Mouse (Mus musculus): ENCODE measurements around the gene Trim7. TPM values are rescaled to one million over a fixed set of nuclear protein-coding genes. Genes with fewer than 3 reads are reported as not detected.

Gene Trim7
- total and polyA plus RNA-seq, 3 experiments = 0.81 to 1.3 TPM; not detected in 1

DNA sequence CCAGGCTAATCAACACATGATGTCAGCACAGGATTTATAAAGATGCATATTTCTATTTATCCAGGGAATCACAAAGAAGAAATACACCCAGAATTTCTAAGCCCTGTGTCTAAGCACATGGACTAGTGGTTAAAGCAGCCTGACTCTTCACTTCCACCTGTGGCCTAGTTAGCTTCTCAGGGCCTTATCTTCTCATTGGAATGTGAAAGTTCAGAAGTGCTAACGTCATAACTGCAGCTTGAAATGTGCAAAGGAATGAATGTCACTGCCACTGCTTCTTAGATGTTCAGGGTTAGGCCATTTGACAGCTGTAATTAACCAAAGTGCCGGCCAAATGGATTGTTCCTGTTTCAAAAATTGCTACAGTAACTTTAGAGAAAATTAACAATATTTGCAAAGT lies 4.3 kb downstream of the Trim7 start:
- Histone ChIP-seq H3K27me3 (ENCODE audit: control insufficient read depth in 1 of 2, insufficient read depth in 2 of 2, low read length in 2 of 2) (no peaks in the 10 kb centered on the region), H3K4me1 (ENCODE audit: control insufficient read depth in 1 of 2, insufficient read depth in 2 of 2, low read length in 2 of 2) (peaks cover 0 to 10% of the 10 kb centered on the region in 2 experiments; a peak in 2 of 4 replicates)
- TF ChIP-seq SIN3A (IDR thresholded peaks at IDR 0.05; ENCODE audit: low read length) (0 out of 2 replicates have a peak, but pooled peaks have one; percentile 17), MAX (IDR thresholded peaks at IDR 0.05; ENCODE audit: low read length) (0 out of 2 replicates have a peak, but pooled peaks have one; percentile 31), TAL1 (IDR thresholded peaks at IDR 0.05; ENCODE audit: low read length) (no peak), ZC3H11A (IDR thresholded peaks at IDR 0.05; ENCODE audit: low read depth, low read length) (no peak), MXI1 (IDR thresholded peaks at IDR 0.05; ENCODE audit: low read depth, low read length) (peak; percentile 31; the same call in 1 of the 2 replicates), MAFK (IDR thresholded peaks at IDR 0.05; ENCODE audit: borderline replicate concordance, low read depth, low read length) (no peak), MEF2A (IDR thresholded peaks at IDR 0.05; ENCODE audit: extremely low read depth, insufficient replicate concordance, low read depth, low read length, poor library complexity, severe bottlenecking) (no peak), NELFE (IDR thresholded peaks at IDR 0.05; ENCODE audit: low read depth, low read length) (no peak), EP300 (IDR thresholded peaks at IDR 0.05; ENCODE audit: low read depth in 1 of 2, low read length in 2 of 2) (no peak), HCFC1 (IDR thresholded peaks at IDR 0.05; ENCODE audit: low read depth, low read length) (no peak), ETS1 (IDR thresholded peaks at IDR 0.05; ENCODE audit: low read depth, low read length) (peak; percentile 49; the same call in 1 of the 2 replicates)

GRCm38 (mm10) chr11:48831273-48831672 lies 5.3 kb downstream of the Trim7 start:
- Histone ChIP-seq H3K9me3 (replicated peaks; ENCODE audit: insufficient read depth, low read length) (no peaks in the 10 kb centered on the region), H3K27ac (ENCODE audit: control insufficient read depth, low read depth, low read length) (no peak overlapping the region), H3K4me3 (ENCODE audit: control insufficient read depth in 1 of 2, insufficient read depth in 1 of 2, low read depth in 2 of 2, low read length in 2 of 2) (no peak overlapping the region), H3K9ac (ENCODE audit: control insufficient read depth, low read depth, low read length, poor library complexity, severe bottlenecking) (no peak overlapping the region), H3K27me3 (ENCODE audit: control insufficient read depth in 1 of 2, insufficient read depth in 2 of 2, low read length in 2 of 2) (no peaks in the 10 kb centered on the region), H3K4me1 (ENCODE audit: control insufficient read depth in 1 of 2, insufficient read depth in 2 of 2, low read length in 2 of 2) (peaks cover 0 to 18% of the 10 kb centered on the region in 2 experiments; a peak in 2 of 4 replicates), H3K79me2 (ENCODE audit: control insufficient read depth, insufficient read depth, low read length, poor library complexity) (no peaks in the 10 kb centered on the region), H3K36me3 (ENCODE audit: control insufficient read depth in 1 of 2, insufficient read depth in 2 of 2, low read length in 2 of 2) (peaks cover 0 to 9% of the 10 kb centered on the region in 2 experiments; a peak in 2 of 4 replicates)
- no peak for TF ChIP-seq MYC (IDR thresholded peaks at IDR 0.05; ENCODE audit: low read depth, low read length)
- TF ChIP-seq TBP (IDR thresholded peaks at IDR 0.05; ENCODE audit: low read depth, low read length) = peak; percentile 92
- no peak for DNase-seq (ENCODE audit: low read depth, low spot score)

More for the DNA sequence above, 4.3 kb downstream of the Trim7 start:
- no peak for DNase-seq (ENCODE audit: low read depth, low spot score)
- Histone ChIP-seq H3K9ac (ENCODE audit: control insufficient read depth, low read depth, low read length, poor library complexity, severe bottlenecking) (no peak overlapping the region), H3K9me3 (replicated peaks; ENCODE audit: insufficient read depth, low read length) (no peaks in the 10 kb centered on the region), H3K79me2 (ENCODE audit: control insufficient read depth, insufficient read depth, low read length, poor library complexity) (no peaks in the 10 kb centered on the region; the same call in 1 of the 2 replicates), H3K36me3 (ENCODE audit: control insufficient read depth in 1 of 2, insufficient read depth in 2 of 2, low read length in 2 of 2) (peaks cover 0 to 7% of the 10 kb centered on the region in 2 experiments; a peak in 2 of 4 replicates), H3K4me3 (ENCODE audit: control insufficient read depth in 1 of 2, insufficient read depth in 1 of 2, low read depth in 2 of 2, low read length in 2 of 2) (no peak overlapping the region), H3K27ac (ENCODE audit: control insufficient read depth, low read depth, low read length) (no peak overlapping the region)
